Mouse (Mus musculus) embryonic facial prominence, embryonic 11.5 days (tissue): ENCODE data around the gene Plaur. TPM values are rescaled to one million over a fixed set of nuclear protein-coding genes. Genes with fewer than 3 reads are reported as not detected.

Source experiments
- ATAC-seq: fragments of 200-750 bp; cut with Nextera tagmentation; replicated peaks from 2 replicates; pipeline ENCODE4 v1.8.0; 2017; ENCODE audit warnings: low read depth; ENCODE audit not compliant: insufficient number of reproducible peaks, low FRiP score, low TSS enrichment
- DNase-seq: peaks from one replicate; pipeline ENCODE4 v3.0.0-alpha.2; 2015; ENCODE audit warnings: low spot score
- H3K27ac ChIP-seq: fragments of 300-500 bp; sonication (generic); replicated peaks from 2 replicates; pipeline ENCODE4 v1.5.1; 2014; ENCODE audit warnings: mild to moderate bottlenecking, low read depth, low read length, control low read depth
- H3K27me3 ChIP-seq: fragments of 300-500 bp; sonication (generic); 2 replicates; pipeline ENCODE4 v1.6.1; 2014; ENCODE audit warnings: mild to moderate bottlenecking, low read length, moderate library complexity, mixed read lengths; ENCODE audit not compliant: control insufficient read depth, insufficient read depth
- H3K36me3 ChIP-seq: fragments of 300-500 bp; sonication (generic); replicated peaks from 2 replicates; pipeline ENCODE4 v1.6.1; 2014; ENCODE audit warnings: low read depth, mild to moderate bottlenecking, low read length, moderate library complexity, mixed read lengths; ENCODE audit not compliant: control insufficient read depth, insufficient read depth
- H3K4me1 ChIP-seq: fragments of 300-500 bp; sonication (generic); 2 replicates; pipeline ENCODE4 v1.6.1; 2014; ENCODE audit warnings: low read length, mixed read lengths; ENCODE audit not compliant: control insufficient read depth, insufficient read depth
- H3K4me2 ChIP-seq: fragments of 300-500 bp; sonication (generic); 2 replicates; pipeline ENCODE4 v1.6.1; 2014; ENCODE audit warnings: low read depth, mild to moderate bottlenecking, control low read depth, low read length, moderate library complexity
- H3K4me3 ChIP-seq: fragments of 300-500 bp; sonication (generic); 2 replicates; pipeline ENCODE4 v1.5.1; 2014; ENCODE audit warnings: low read depth, low read length, control low read depth
- H3K9ac ChIP-seq: fragments of 300-500 bp; sonication (generic); replicated peaks from 2 replicates; pipeline ENCODE4 v1.6.1; 2014; ENCODE audit warnings: mild to moderate bottlenecking, control low read depth, low read length
- H3K9me3 ChIP-seq: fragments of 300-500 bp; sonication (generic); replicated peaks from 2 replicates; pipeline ENCODE4 v1.6.1; 2016; ENCODE audit warnings: mild to moderate bottlenecking, low read length, inconsistent platforms, mixed read lengths; ENCODE audit not compliant: control insufficient read depth
- WGBS: fragments of 180-500 bp; shearing (Covaris S2); extraction: QIAGEN DNeasy Blood & Tissue Kit; methylation state at CpG from one replicate; pipeline ENCODE4 v1.1.7; 2014; 5-methylcytosine and 5-hydroxymethylcytosine counted together
- polyA plus RNA-seq: library from polyadenylated mRNA; unstranded; fragments of >200 nt; fragmentation: Nextera tagmentation; extraction: Ambion mirVana; gene quantifications from 2 replicates; pipeline ENCODE4 v1.2.1, GENCODE M21; 2014

The Plaur gene
- polyA plus RNA-seq, 1 experiment from 2014 or later, result 1.1 TPM

GRCm38 (mm10) chr7:24461376-24462051, 770 bp upstream of the Plaur start:
- no peak overlapping the region for H3K4me3 ChIP-seq
- no peaks in the 10 kb centered on the region; the same call in 1 of the 2 replicates for H3K27me3 ChIP-seq
- no peaks in the 10 kb centered on the region for H3K4me1 ChIP-seq
- no peak overlapping the region for H3K9ac ChIP-seq
- no peaks in the 10 kb centered on the region for H3K36me3 ChIP-seq
- WGBS, result 68% methylated on average over 14 of the region's 14 CpGs
- no peak overlapping the region for H3K27ac ChIP-seq
- no peak overlapping the region for H3K4me2 ChIP-seq
- no peaks in the 10 kb centered on the region for H3K9me3 ChIP-seq
- no peak for ATAC-seq
- no peak for DNase-seq

GRCm38 (mm10) chr7:24466835-24467234, 4.6 kb downstream of the Plaur start:
- Histone ChIP-seq H3K27me3 (no peaks in the 10 kb centered on the region; the same call in 1 of the 2 replicates), H3K9me3 (no peaks in the 10 kb centered on the region), H3K27ac (no peak overlapping the region), H3K4me1 (no peaks in the 10 kb centered on the region), H3K9ac (no peak overlapping the region), H3K4me2 (no peak overlapping the region), H3K4me3 (no peak overlapping the region), H3K36me3 (no peaks in the 10 kb centered on the region)
- DNase-seq (no peak), ATAC-seq (no peak)
- WGBS, result 88% methylated on average over 6 of the region's 6 CpGs

GRCm38 (mm10) chr7:24467886-24468285, 5.6 kb downstream of the Plaur start:
- Histone ChIP-seq H3K9ac (no peak overlapping the region), H3K4me1 (no peaks in the 10 kb centered on the region), H3K4me3 (no peak overlapping the region), H3K27ac (no peak overlapping the region), H3K27me3 (no peaks in the 10 kb centered on the region), H3K4me2 (no peak overlapping the region), H3K9me3 (no peaks in the 10 kb centered on the region), H3K36me3 (no peaks in the 10 kb centered on the region)
- DNase-seq (no peak), ATAC-seq (no peak)
- 87% methylated on average over 5 of the region's 5 CpGs for WGBS

GRCm38 (mm10) chr7:24469126-24469525, 6.8 kb downstream of the Plaur start:
- H3K9ac ChIP-seq, result no peak overlapping the region
- H3K36me3 ChIP-seq, result no peaks in the 10 kb centered on the region
- H3K27me3 ChIP-seq, result no peaks in the 10 kb centered on the region
- no peak for ATAC-seq
- DNase-seq, result peak; percentile 25
- no peak overlapping the region for H3K27ac ChIP-seq
- no peaks in the 10 kb centered on the region for H3K4me1 ChIP-seq
- no peaks in the 10 kb centered on the region for H3K9me3 ChIP-seq
- no peak overlapping the region for H3K4me2 ChIP-seq
- WGBS, result 89% methylated on average over 3 of the region's 3 CpGs
- no peak overlapping the region for H3K4me3 ChIP-seq

GRCm38 (mm10) chr7:24470356-24470755, 8.1 kb downstream of the Plaur start:
- 90% methylated on average over 7 of the region's 7 CpGs for WGBS
- Histone ChIP-seq H3K27me3 (no peaks in the 10 kb centered on the region), H3K36me3 (no peaks in the 10 kb centered on the region), H3K9me3 (no peaks in the 10 kb centered on the region), H3K4me1 (no peaks in the 10 kb centered on the region), H3K4me2 (no peak overlapping the region), H3K4me3 (no peak overlapping the region), H3K9ac (no peak overlapping the region), H3K27ac (no peak overlapping the region)
- no peak for DNase-seq
- ATAC-seq, result no peak

- no peak overlapping the region for H3K9ac ChIP-seq
- ATAC-seq (no peak), DNase-seq (no peak)
- H3K4me3 ChIP-seq, result no peak overlapping the region
- H3K9me3 ChIP-seq, result no peaks in the 10 kb centered on the region
- H3K27ac ChIP-seq, result no peak overlapping the region
- H3K4me2 ChIP-seq, result no peak overlapping the region
- H3K27me3 ChIP-seq, result no peaks in the 10 kb centered on the region
- WGBS, result 84% methylated on average over 6 of the region's 6 CpGs
- no peaks in the 10 kb centered on the region for H3K4me1 ChIP-seq
- H3K36me3 ChIP-seq, result no peaks in the 10 kb centered on the region
Measured at GRCm38 (mm10) chr7:24472442-24472841, 10.2 kb downstream of the Plaur start.

GRCm38 (mm10) chr7:24472937-24473336, 10.7 kb downstream of the Plaur start:
- DNase-seq, result peak; percentile 54
- H3K4me3 ChIP-seq, result no peak overlapping the region
- ATAC-seq, result no peak
- no peak overlapping the region for H3K27ac ChIP-seq
- 78% methylated on average over 7 of the region's 7 CpGs for WGBS
- no peaks in the 10 kb centered on the region for H3K9me3 ChIP-seq
- H3K4me1 ChIP-seq, result no peaks in the 10 kb centered on the region
- H3K4me2 ChIP-seq, result no peak overlapping the region
- no peaks in the 10 kb centered on the region for H3K27me3 ChIP-seq
- H3K36me3 ChIP-seq, result no peaks in the 10 kb centered on the region
- no peak overlapping the region for H3K9ac ChIP-seq

GRCm38 (mm10) chr7:24473913-24474529, 11.7 kb downstream of the Plaur start:
- Histone ChIP-seq H3K36me3 (no peaks in the 10 kb centered on the region), H3K4me3 (no peak overlapping the region), H3K4me2 (no peak overlapping the region), H3K27me3 (no peaks in the 10 kb centered on the region), H3K9ac (no peak overlapping the region), H3K4me1 (no peaks in the 10 kb centered on the region), H3K9me3 (no peaks in the 10 kb centered on the region), H3K27ac (no peak overlapping the region)
- 41% methylated on average over 10 of the region's 10 CpGs for WGBS
- ATAC-seq (0 out of 2 replicates have a peak, but pooled peaks have one; percentile 30), DNase-seq (peak; percentile 55)
